Mouse (Mus musculus) MEL (cell line): ENCODE results near the gene Catsper1. TPM values are rescaled to one million over a fixed set of nuclear protein-coding genes. Genes with fewer than 3 reads are reported as not detected.

Experiments used
- DNase-seq: peaks from one replicate; pipeline ENCODE4 v3.0.0; 2011; ENCODE audit warnings: low read depth, low spot score
- H3K27ac ChIP-seq: 2 replicates; pipeline ENCODE4 v1.5.1; 2012; ENCODE audit warnings: low read depth, mild to moderate bottlenecking, control low read depth, low read length, moderate library complexity; ENCODE audit not compliant: control insufficient read depth
- H3K27me3 ChIP-seq, 2 experiments: fragments of 150-350 bp in 1 of 2; sonication (generic) in 1 of 2; 2 replicates each; pipeline ENCODE4 v1.6.1; 2012; ENCODE audit warnings: low read length in 2 of 2, mild to moderate bottlenecking in 2 of 2, improper control_type of control experiment in 1 of 2, moderate library complexity in 1 of 2; ENCODE audit not compliant: insufficient read depth in 2 of 2, control insufficient read depth in 1 of 2
- H3K36me3 ChIP-seq, 2 experiments: 2 replicates each; pipeline ENCODE4 v1.6.1; 2012 to 2014; ENCODE audit warnings: low read length in 2 of 2, improper control_type of control experiment in 1 of 2, inconsistent platforms in 1 of 2, mild to moderate bottlenecking in 1 of 2; ENCODE audit not compliant: insufficient read depth in 2 of 2, control insufficient read depth in 1 of 2
- H3K4me1 ChIP-seq, 2 experiments: fragments of 150-350 bp in 1 of 2; sonication (generic) in 1 of 2; 2 replicates each; pipeline ENCODE4 v1.6.1; 2012; ENCODE audit warnings: low read length in 2 of 2, improper control_type of control experiment in 1 of 2, mild to moderate bottlenecking in 1 of 2; ENCODE audit not compliant: insufficient read depth in 2 of 2, control insufficient read depth in 1 of 2
- H3K4me3 ChIP-seq, 2 experiments: fragments of 150-350 bp in 1 of 2; sonication (generic) in 1 of 2; 2 replicates each; pipeline ENCODE4 v1.5.1; 2012; ENCODE audit warnings: low read depth in 2 of 2, low read length in 2 of 2, mild to moderate bottlenecking in 2 of 2, moderate library complexity in 2 of 2, control low read depth in 1 of 2, improper control_type of control experiment in 1 of 2; ENCODE audit not compliant: control insufficient read depth in 1 of 2, insufficient read depth in 1 of 2
- H3K79me2 ChIP-seq: 2 replicates; pipeline ENCODE4 v1.6.1; 2012; ENCODE audit warnings: mild to moderate bottlenecking, low read length, moderate library complexity; ENCODE audit not compliant: control insufficient read depth, poor library complexity, insufficient read depth
- H3K9ac ChIP-seq: 2 replicates; pipeline ENCODE4 v1.6.1; 2012; ENCODE audit warnings: low read depth, mild to moderate bottlenecking, control low read depth, low read length, moderate library complexity; ENCODE audit not compliant: control insufficient read depth, poor library complexity, severe bottlenecking
- H3K9me3 ChIP-seq: fragments of 150-350 bp; sonication (generic); replicated peaks from 2 replicates; pipeline ENCODE4 v1.6.1; 2012; ENCODE audit warnings: mild to moderate bottlenecking, low read length, improper control_type of control experiment, moderate library complexity; ENCODE audit not compliant: insufficient read depth
- BHLHE40 ChIP-seq: IDR thresholded peaks from 2 replicates; pipeline ENCODE4 v1.6.1; 2012; ENCODE audit warnings: low read depth, mild to moderate bottlenecking, inconsistent platforms, low read length, improper control_type of control experiment, borderline replicate concordance
- E2F4 ChIP-seq: IDR thresholded peaks from 2 replicates; pipeline ENCODE4 v1.6.1; 2011; ENCODE audit warnings: low read depth, low read length, improper control_type of control experiment, borderline replicate concordance
- ETS1 ChIP-seq: IDR thresholded peaks from 2 replicates; pipeline ENCODE4 v1.6.1; 2012; ENCODE audit warnings: low read depth, mild to moderate bottlenecking, inconsistent platforms, low read length, improper control_type of control experiment, moderate library complexity
- HCFC1 ChIP-seq: IDR thresholded peaks from 2 replicates; pipeline ENCODE4 v1.6.1; 2012; ENCODE audit warnings: low read depth, mild to moderate bottlenecking, inconsistent platforms, low read length, improper control_type of control experiment, moderate library complexity
- KAT2A ChIP-seq: conservative IDR thresholded peaks from 2 replicates; pipeline ENCODE4 v1.6.1; 2012; ENCODE audit warnings: low read depth, low read length, improper control_type of control experiment, inconsistent platforms
- MAZ ChIP-seq: IDR thresholded peaks from 2 replicates; pipeline ENCODE4 v1.6.1; 2012; ENCODE audit warnings: low read depth, mild to moderate bottlenecking, inconsistent platforms, low read length, improper control_type of control experiment
- MXI1 ChIP-seq: IDR thresholded peaks from 2 replicates; pipeline ENCODE4 v1.6.1; 2011; ENCODE audit warnings: mild to moderate bottlenecking, low read depth, low read length, improper control_type of control experiment
- MYC ChIP-seq: IDR thresholded peaks from 2 replicates; pipeline ENCODE4 v1.6.1; 2011; ENCODE audit warnings: low read depth, mild to moderate bottlenecking, low read length, improper control_type of control experiment, moderate library complexity
- NELFE ChIP-seq: IDR thresholded peaks from 2 replicates; pipeline ENCODE4 v1.6.1; 2011; ENCODE audit warnings: low read depth, low read length, improper control_type of control experiment
- POLR2A ChIP-seq, 2 experiments: IDR thresholded peaks; 2 replicates each; pipeline ENCODE4 v1.6.1; 2011 to 2012; ENCODE audit warnings: low read length in 2 of 2, mild to moderate bottlenecking in 2 of 2, control low read depth in 1 of 2, improper control_type of control experiment in 1 of 2, low read depth in 1 of 2, moderate library complexity in 1 of 2; ENCODE audit not compliant: control insufficient read depth in 1 of 2, insufficient read depth in 1 of 2, poor library complexity in 1 of 2
- POLR2AphosphoS2 ChIP-seq: IDR thresholded peaks from 2 replicates; pipeline ENCODE4 v1.6.1; 2011; ENCODE audit warnings: low read length, improper control_type of control experiment
- POLR2AphosphoS5 ChIP-seq: IDR thresholded peaks from 2 replicates; pipeline ENCODE4 v1.6.1; 2012; ENCODE audit warnings: low read depth, borderline replicate concordance, mild to moderate bottlenecking, inconsistent platforms, low read length, moderate library complexity, mixed read lengths
- SMC3 ChIP-seq: IDR thresholded peaks from 2 replicates; pipeline ENCODE4 v1.6.1; 2011; ENCODE audit warnings: low read depth, low read length, improper control_type of control experiment
- TCF12 ChIP-seq: IDR thresholded peaks from 2 replicates; pipeline ENCODE4 v1.6.1; 2014; ENCODE audit warnings: low read depth, mild to moderate bottlenecking, inconsistent platforms, low read length, improper control_type of control experiment, moderate library complexity
- UBTF ChIP-seq: IDR thresholded peaks from 2 replicates; pipeline ENCODE4 v1.6.1; 2012; ENCODE audit warnings: low read depth, mild to moderate bottlenecking, inconsistent platforms, low read length, improper control_type of control experiment, moderate library complexity, borderline replicate concordance; ENCODE audit not compliant: insufficient read depth
- USF1 ChIP-seq: IDR thresholded peaks from 2 replicates; pipeline ENCODE4 v1.6.1; 2014; ENCODE audit warnings: low read depth, mild to moderate bottlenecking, inconsistent platforms, low read length, improper control_type of control experiment, moderate library complexity
- ZC3H11A ChIP-seq: IDR thresholded peaks from 2 replicates; pipeline ENCODE4 v1.6.1; 2012; ENCODE audit warnings: low read depth, mild to moderate bottlenecking, inconsistent platforms, low read length, improper control_type of control experiment
- ZNF384 ChIP-seq: IDR thresholded peaks from 2 replicates; pipeline ENCODE4 v1.6.1; 2012; ENCODE audit warnings: low read depth, mild to moderate bottlenecking, inconsistent platforms, low read length, improper control_type of control experiment
- polyA plus RNA-seq, 2 experiments: library from polyadenylated mRNA; stranded (reverse) in 1 of 2; unstranded in 1 of 2; fragments of >175 nt in 1 of 2; fragments of >200 nt in 1 of 2; gene quantifications; 2 replicates each; pipeline versions ENCODE4 v1.2.1 to v1.2.4; 2012; ENCODE audit warnings: low replicate concordance in 2 of 2, low read depth in 1 of 2; ENCODE audit not compliant: insufficient read length in 2 of 2, insufficient read depth in 1 of 2, missing spikeins in 1 of 2
- total RNA-seq: library from RNA; depleted of rRNA; stranded (reverse); fragments of 300-350 nt; gene quantifications from 2 replicates; pipeline ENCODE4 v1.2.3, GENCODE M21; 2012

Gene Catsper1
- total and polyA plus RNA-seq, 3 experiments = not detected

DNA sequence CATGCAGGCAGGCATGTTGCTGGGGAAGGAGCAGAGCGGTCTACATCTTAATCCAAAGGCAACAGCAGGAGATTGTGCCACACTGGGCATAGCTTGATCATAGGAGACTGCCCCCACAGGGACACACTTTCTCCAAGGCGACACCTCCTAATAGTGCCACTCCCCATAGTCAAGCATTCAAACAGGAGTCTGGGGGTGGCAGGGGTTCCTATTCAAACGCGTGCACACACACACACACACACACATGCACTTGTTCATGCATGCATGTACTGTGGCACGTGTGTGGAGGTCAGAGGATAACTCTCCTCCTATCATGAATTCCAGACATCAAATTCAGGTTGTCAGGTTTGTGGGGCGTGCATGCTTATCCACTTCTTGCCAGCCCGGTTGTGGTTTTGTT lies 37.2 kb downstream of the Catsper1 start:
- TF ChIP-seq MYC (no peak), POLR2AphosphoS5 (no peak), MAZ (no peak), TCF12 (no peak), MXI1 (no peak), ZNF384 (no peak), POLR2A (IDR thresholded peaks at IDR 0.05; ENCODE audit: control insufficient read depth in 1 of 2, insufficient read depth in 1 of 2, low read depth in 1 of 2, low read length in 2 of 2, poor library complexity in 1 of 2) (no peak), NELFE (no peak), KAT2A (no peak), UBTF (no peak), BHLHE40 (no peak), ETS1 (no peak), ZC3H11A (no peak), SMC3 (no peak), E2F4 (no peak), POLR2AphosphoS2 (no peak), HCFC1 (no peak), USF1 (no peak)
- Histone ChIP-seq H3K79me2 (peaks cover 11% of the 10 kb centered on the region), H3K9me3 (no peaks in the 10 kb centered on the region), H3K36me3 (peaks cover 0 to 7% of the 10 kb centered on the region in 2 experiments; a peak in 2 of 4 replicates), H3K27ac (no peak overlapping the region), H3K4me3 (no peak overlapping the region), H3K4me1 (peaks cover 0 to 9% of the 10 kb centered on the region in 2 experiments; a peak in 2 of 4 replicates), H3K9ac (no peak overlapping the region), H3K27me3 (no peaks in the 10 kb centered on the region)
- DNase-seq = no peak

DNA sequence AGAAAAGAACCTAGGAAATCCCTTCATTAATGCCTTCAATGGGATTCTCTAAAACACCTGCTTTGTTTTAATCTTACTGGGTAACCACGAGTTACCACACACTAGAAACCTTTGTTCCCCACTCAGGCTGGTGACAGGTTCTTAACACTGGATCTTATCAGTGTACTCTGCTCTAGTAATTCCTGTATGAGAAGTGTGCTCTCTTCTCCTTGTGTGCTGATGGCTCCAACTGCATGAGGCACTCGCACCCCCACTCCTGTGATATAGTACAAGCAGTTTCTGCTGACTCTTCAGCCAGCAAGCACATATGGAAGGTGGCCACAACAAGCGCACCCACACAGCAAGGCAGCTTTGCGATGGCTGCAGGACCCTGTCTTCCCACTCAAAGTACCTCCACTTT lies 38.6 kb downstream of the Catsper1 start:
- Histone ChIP-seq H3K79me2 (no peaks in the 10 kb centered on the region), H3K9me3 (no peaks in the 10 kb centered on the region), H3K9ac (no peak overlapping the region), H3K27me3 (no peaks in the 10 kb centered on the region), H3K4me3 (no peak overlapping the region), H3K27ac (no peak overlapping the region), H3K4me1 (no peaks in the 10 kb centered on the region), H3K36me3 (no peaks in the 10 kb centered on the region; a peak in 1 of 4 replicates)
- TF ChIP-seq MAZ = no peak
- DNase-seq = no peak
